Mouse (Mus musculus) splenic B cell, adult 2 months (primary cell): ENCODE results near the gene Zfp174.
A peak's percentile ranks its signal among the peaks of the same experiment; 100 is the strongest.

Experiments used
- DNase-seq: peaks from one replicate; pipeline ENCODE4 v3.0.0-alpha.2; 2011; ENCODE audit warnings: low read depth, low spot score
- H3K27me3 ChIP-seq: 2 replicates; pipeline ENCODE4 v1.6.1; 2012; ENCODE audit warnings: mild to moderate bottlenecking, low read length, moderate library complexity, mixed read lengths; ENCODE audit not compliant: control insufficient read depth, poor library complexity, insufficient read depth, severe bottlenecking
- H3K36me3 ChIP-seq: 2 replicates; pipeline ENCODE4 v1.6.1; 2012; ENCODE audit warnings: mild to moderate bottlenecking, low read length, moderate library complexity, mixed read lengths; ENCODE audit not compliant: control insufficient read depth, poor library complexity, insufficient read depth, severe bottlenecking

The Zfp174 gene

DNA sequence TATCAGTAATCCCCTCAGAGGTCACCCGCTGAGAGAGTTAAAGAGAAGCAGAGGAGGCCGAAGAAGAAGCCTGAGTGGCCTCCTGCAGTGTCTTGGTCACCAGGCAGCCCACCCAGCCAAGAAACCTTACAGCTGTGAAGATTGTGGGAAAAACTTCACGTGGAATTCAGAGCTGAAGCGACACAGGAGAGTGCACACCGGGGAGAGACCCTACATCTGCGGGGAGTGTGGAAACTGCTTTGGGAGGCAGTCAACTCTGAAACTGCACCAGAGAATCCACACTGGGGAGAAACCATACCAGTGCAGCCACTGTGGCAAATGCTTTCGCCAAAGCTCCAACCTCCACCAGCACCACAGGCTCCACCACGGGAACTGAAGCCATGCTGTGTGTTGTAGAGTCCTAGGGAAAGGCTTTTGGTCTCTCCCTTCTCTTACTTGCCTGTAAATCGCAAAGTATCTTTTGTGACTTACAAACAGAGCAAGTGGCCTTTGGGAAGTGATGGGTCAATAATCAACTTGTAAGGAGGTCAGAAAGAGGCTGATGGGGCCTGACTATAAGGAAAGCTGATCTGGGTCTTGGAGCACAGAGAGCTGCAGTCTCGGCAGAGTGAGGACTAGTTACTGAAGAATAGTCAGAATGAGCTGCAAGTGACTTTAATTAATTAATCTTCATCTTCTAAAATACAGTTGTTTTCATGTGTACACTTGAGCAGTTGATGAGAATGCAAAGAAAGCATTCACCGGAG lies 7.5 kb downstream of the Zfp174 start:
- Histone ChIP-seq H3K36me3 (no peaks in the 10 kb centered on the region), H3K27me3 (no peaks in the 10 kb centered on the region)
- DNase-seq: no peak

DNA sequence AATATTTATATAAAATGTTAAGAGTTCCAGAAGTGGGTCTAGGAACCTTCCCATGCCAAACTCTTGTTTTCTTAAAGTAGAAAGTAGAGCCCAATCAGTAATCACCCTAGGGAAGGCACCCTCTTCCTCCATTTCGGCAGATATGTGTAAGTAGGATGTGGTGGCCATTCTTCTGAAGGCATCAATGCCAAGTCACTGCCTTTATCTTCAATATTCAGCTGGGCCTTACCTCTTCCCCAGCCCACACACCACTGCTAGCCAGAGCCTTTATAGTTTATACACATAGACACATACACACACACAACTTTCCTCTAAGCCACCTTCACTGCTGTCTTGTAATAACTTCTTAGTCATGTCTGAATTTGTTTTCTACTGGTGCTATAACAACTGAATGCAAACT lies 8.7 kb downstream of the Zfp174 start:
- no peaks in the 10 kb centered on the region for H3K27me3 ChIP-seq
- no peak for DNase-seq
- no peaks in the 10 kb centered on the region for H3K36me3 ChIP-seq

GRCm38 (mm10) chr16:3859254-3859653 lies 12.2 kb downstream of the Zfp174 start:
- no peaks in the 10 kb centered on the region for H3K27me3 ChIP-seq
- DNase-seq: no peak
- H3K36me3 ChIP-seq: peaks cover 2% of the 10 kb centered on the region; the same call in 1 of the 2 replicates

DNA sequence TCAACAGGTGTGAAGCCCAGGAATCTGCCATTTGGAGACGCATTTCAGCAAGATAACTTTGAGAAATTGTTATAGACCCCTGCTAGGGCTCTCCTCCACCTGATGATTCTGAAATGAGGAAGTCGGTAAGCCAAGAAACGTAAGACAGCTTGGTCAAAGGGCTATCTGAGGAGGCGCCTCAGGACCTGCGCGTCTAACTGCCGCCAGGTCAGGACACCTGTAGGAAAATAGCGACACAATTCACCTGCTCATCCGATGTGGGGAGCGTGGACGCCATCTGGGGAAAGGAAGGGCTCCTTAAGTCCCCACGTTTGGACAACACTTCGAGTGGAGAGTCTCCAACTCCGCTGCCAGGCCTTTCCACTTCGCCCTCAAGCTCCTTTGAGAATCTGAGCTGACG lies 24.7 kb downstream of the Zfp174 start:
- Histone ChIP-seq H3K27me3 (no peaks in the 10 kb centered on the region), H3K36me3 (peaks cover 8% of the 10 kb centered on the region)
- no peak for DNase-seq

DNA sequence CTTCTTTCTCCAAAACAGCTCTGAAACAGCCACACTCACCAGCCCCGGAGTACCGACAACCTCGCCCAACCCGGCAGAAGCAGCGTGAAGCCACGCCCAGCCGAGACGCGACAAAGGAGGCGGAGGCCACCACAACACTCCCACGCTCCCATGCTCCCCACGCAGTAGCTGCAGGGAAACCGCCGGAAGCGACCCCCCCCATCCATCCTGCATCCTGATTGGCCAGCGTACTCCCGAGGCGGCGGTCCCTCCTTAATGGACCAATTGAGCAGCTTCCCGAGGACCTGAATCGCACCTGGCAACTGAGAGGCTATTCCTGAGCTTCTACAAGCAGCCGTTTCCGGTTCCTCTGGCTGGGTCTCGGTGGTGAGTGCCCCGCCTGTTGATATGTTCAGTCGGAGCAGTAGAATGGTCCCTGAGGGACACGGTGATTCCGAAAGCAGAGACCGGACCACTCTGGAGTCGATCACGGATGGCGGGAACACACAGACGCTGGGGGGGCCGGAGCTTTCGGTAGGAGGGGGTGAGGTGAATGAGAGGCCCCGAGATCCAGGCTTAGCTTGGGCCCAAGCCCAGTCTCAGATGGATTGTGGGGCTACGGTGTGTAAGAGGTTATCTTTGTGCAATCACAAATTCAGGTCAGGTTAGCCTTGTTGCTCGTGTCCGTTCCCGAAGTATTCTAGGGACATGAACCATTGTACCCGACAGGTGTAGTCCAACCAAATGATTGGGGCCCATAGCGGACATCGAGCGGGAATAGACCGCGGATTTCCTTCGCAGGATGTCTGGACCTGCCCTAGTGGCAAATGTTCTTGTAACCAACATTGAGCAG lies 25.4 kb downstream of the Zfp174 start, which contains the start of gene Naa60:
Gene Naa60, plus strand, starts transcription at position 160 of the 832 bp plus-strand sequence.
- H3K36me3 ChIP-seq: peaks cover 5% of the 10 kb centered on the region
- no peaks in the 10 kb centered on the region for H3K27me3 ChIP-seq
- peak; percentile 86 for DNase-seq

- no peaks in the 10 kb centered on the region; the same call in 1 of the 2 replicates for H3K36me3 ChIP-seq
- no peak for DNase-seq
- H3K27me3 ChIP-seq: no peaks in the 10 kb centered on the region
These were observed 29.3 kb downstream of the Zfp174 start for GRCm38 (mm10) chr16:3876346-3876745.

GRCm38 (mm10) chr16:3884201-3885064 lies 37.4 kb downstream of the Zfp174 start, which contains the start of the genes Zfp597 and Gm20695:
Zfp597 (minus strand) TSS chr16:3884561.
Gm20695 (plus strand) TSS chr16:3884648.
- Histone ChIP-seq H3K36me3 (no peaks in the 10 kb centered on the region), H3K27me3 (no peaks in the 10 kb centered on the region)
- DNase-seq: peak; percentile 94

GRCm38 (mm10) chr16:3885065-3885670 lies 38.1 kb downstream of the Zfp174 start:
- no peaks in the 10 kb centered on the region for H3K36me3 ChIP-seq
- peak; percentile 13 for DNase-seq
- no peaks in the 10 kb centered on the region for H3K27me3 ChIP-seq

- Histone ChIP-seq H3K27me3 (no peaks in the 10 kb centered on the region), H3K36me3 (no peaks in the 10 kb centered on the region; the same call in 1 of the 2 replicates)
- DNase-seq: no peak
These were observed 44.7 kb downstream of the Zfp174 start for GRCm38 (mm10) chr16:3891621-3892295.

DNA sequence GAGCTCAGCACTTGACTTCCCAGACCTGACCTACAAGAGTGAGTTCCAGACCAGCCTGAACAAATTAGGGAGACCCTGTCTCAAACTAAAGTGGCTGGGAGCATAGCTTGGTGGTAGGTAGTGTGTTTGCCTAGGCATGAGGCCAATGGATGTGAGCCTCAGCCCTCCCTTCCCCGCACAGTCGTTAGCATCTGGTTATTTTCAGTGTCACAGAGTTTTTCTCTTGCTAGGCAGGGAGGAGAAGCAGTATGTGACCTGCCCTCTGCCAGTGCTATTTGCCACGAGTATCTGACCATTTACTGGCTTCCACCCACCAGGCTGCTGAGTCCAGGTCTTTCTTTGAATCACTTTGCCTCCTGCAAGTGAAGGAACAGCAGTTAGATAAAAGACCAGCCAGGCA lies 46.7 kb downstream of the Zfp174 start:
- Histone ChIP-seq H3K36me3 (peaks cover 2% of the 10 kb centered on the region; the same call in 1 of the 2 replicates), H3K27me3 (no peaks in the 10 kb centered on the region)
- DNase-seq: no peak

GRCm38 (mm10) chr16:3895173-3895792 lies 48.2 kb downstream of the Zfp174 start:
- H3K27me3 ChIP-seq: no peaks in the 10 kb centered on the region
- DNase-seq: peak; percentile 79
- peaks cover 2% of the 10 kb centered on the region; the same call in 1 of the 2 replicates for H3K36me3 ChIP-seq

- peaks cover 6% of the 10 kb centered on the region; the same call in 1 of the 2 replicates for H3K36me3 ChIP-seq
- no peak for DNase-seq
- H3K27me3 ChIP-seq: no peaks in the 10 kb centered on the region
These were observed 49.0 kb downstream of the Zfp174 start for GRCm38 (mm10) chr16:3896046-3896445.

DNA sequence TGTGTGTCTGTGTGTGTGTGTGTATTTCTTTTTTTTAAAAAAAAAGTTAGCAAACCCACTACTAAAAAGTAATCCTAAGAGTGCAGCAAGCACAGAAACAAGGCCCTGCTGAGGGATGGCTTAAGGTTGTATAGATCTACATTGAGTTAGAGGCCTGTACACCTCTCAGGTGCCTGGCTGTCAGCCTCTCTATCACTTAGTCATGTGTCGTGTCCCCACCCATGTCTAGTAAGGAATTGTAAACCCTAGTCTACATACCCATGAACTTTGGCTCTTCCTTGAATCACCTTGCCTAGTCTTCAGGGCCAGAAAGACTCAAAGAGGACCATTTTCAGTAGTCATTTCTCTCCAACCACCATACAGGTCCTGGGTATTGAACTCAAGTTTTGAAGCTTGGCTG lies 49.5 kb downstream of the Zfp174 start:
- DNase-seq: no peak
- no peaks in the 10 kb centered on the region for H3K27me3 ChIP-seq
- H3K36me3 ChIP-seq: peaks cover 6% of the 10 kb centered on the region; the same call in 1 of the 2 replicates
